Mouse (Mus musculus) testis, adult 2 months (tissue): Measurements from ENCODE around the gene Nr1h2. TPM values are rescaled to one million over a fixed set of nuclear protein-coding genes. Genes with fewer than 3 reads are reported as not detected.

Experiments
- H3K27ac ChIP-seq: fragments of 200-500 bp; 2 replicates; pipeline ENCODE4 v1.5.1; 2012; ENCODE audit warnings: low read depth, low read length; ENCODE audit not compliant: control insufficient read depth, insufficient read depth
- H3K27me3 ChIP-seq: fragments of 200-500 bp; 2 replicates; pipeline ENCODE4 v1.6.1; 2012; ENCODE audit warnings: mild to moderate bottlenecking, low read length, moderate library complexity; ENCODE audit not compliant: control insufficient read depth, insufficient read depth
- H3K36me3 ChIP-seq: fragments of 200-500 bp; 2 replicates; pipeline ENCODE4 v1.6.1; 2012; ENCODE audit warnings: mild to moderate bottlenecking, low read length; ENCODE audit not compliant: control insufficient read depth, insufficient read depth
- H3K4me1 ChIP-seq: fragments of 200-500 bp; 2 replicates; pipeline ENCODE4 v1.6.1; 2012; ENCODE audit warnings: low read length; ENCODE audit not compliant: control insufficient read depth, insufficient read depth
- H3K4me3 ChIP-seq: fragments of 200-500 bp; 2 replicates; pipeline ENCODE4 v1.5.1; 2012; ENCODE audit warnings: low read depth, mild to moderate bottlenecking, low read length, moderate library complexity, mixed read lengths; ENCODE audit not compliant: control insufficient read depth
- CTCF ChIP-seq: fragments of 200-500 bp; IDR thresholded peaks from 2 replicates; pipeline ENCODE4 v1.5.1; 2012; ENCODE audit warnings: low read depth, mild to moderate bottlenecking, inconsistent platforms, low read length, moderate library complexity; ENCODE audit not compliant: control insufficient read depth, insufficient read depth, insufficient replicate concordance
- POLR2A ChIP-seq: fragments of 200-500 bp; IDR thresholded peaks from 2 replicates; pipeline ENCODE4 v1.6.1; 2012; ENCODE audit warnings: low read depth, mild to moderate bottlenecking, inconsistent platforms, low read length, moderate library complexity; ENCODE audit not compliant: control insufficient read depth
- polyA plus RNA-seq: library from polyadenylated mRNA; depleted of rRNA; stranded (reverse); fragments of >200 nt; gene quantifications from 2 replicates; pipeline ENCODE4 v1.2.3, GENCODE M21; 2012

Nr1h2 gene
- polyA plus RNA-seq, 1 experiment: 72.1 TPM

DNA sequence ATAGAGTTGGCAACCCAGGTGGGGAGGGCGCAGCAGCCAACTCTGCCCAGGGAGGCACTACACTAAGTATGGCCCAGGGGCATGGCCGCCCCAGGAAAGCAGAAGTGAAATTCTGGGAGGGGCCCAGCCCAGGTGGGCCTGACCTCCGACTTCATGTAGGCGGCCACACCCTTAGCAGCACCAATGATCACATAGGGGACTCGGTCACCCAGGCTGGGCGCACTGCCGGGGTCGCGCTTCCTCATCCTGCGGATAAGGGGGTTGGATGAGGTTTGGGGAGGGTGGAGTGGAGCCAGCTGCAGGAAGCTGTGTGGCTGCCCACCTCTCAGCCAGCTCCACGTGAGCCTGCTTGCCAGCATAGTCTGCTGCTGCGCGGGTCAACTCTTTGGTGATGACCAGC, 19.5 kb downstream of the Nr1h2 start:
- no peak overlapping the region for H3K4me3 ChIP-seq
- peaks cover 2% of the 10 kb centered on the region; the same call in 1 of the 2 replicates for H3K4me1 ChIP-seq
- no peaks in the 10 kb centered on the region for H3K36me3 ChIP-seq
- H3K27ac ChIP-seq: no peak overlapping the region
- no peak for TF ChIP-seq POLR2A
- TF ChIP-seq CTCF: no peak
- no peaks in the 10 kb centered on the region for H3K27me3 ChIP-seq

DNA sequence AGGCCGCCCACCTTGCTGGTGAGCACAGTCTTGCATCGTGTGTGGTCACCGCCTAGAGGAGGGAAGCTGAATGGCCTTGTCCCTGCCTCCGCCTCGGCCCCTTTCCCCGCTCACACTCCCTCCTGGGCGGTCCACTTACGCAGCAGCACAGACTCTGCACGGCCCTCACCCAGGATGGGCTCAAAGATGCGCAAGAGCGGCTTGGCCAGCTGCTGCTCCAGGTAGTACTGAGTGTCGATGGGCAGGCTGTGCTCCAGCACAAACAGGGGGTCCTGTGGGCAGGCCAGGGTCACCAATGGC, 20.1 kb downstream of the Nr1h2 start:
- TF ChIP-seq CTCF: no peak
- TF ChIP-seq POLR2A: no peak

DNA sequence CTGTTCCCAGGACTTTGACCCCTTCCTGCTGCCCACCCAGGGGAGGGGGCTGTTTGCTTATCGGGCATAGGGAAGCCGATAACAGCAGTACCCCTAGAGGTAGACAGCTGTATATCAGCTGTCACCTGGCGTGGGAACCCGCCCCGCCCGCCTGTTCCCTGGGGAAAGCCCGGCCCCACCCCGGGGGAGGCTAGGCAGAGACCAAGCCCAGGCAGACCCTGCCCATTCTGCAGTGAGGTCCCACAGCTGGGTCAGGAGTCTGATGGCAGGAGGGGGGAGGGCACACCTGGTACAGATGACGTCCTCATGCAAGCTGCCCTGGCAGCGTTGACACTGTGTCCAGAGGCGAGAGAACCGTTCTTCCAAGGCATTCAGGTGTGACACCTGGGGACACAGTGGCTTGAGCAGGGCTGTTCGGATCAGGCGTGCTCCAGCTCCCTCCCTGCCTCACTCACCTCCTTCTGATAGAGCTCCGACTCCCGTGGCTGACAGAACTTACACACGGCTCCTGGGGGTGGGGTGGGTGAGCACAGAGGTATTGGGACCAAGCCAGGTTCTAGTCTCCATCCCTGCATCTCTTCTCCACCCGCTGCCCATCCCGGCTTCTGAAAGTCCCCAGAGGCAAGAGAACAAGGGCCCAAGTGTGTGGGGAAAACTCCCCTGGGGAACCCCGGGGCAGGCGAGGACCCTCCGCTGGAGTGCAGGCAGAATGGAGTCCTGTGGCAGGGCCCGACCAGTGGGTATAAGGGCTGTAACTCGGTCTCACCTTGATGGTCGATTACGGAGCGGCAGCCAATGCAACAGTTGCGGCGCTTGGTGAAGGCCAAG, 20.6 kb downstream of the Nr1h2 start:
- peaks cover 2% of the 10 kb centered on the region for H3K4me1 ChIP-seq
- TF ChIP-seq CTCF: no peak
- TF ChIP-seq POLR2A: no peak
- H3K4me3 ChIP-seq: no peak overlapping the region
- H3K36me3 ChIP-seq: no peaks in the 10 kb centered on the region
- H3K27me3 ChIP-seq: no peaks in the 10 kb centered on the region
- no peak overlapping the region for H3K27ac ChIP-seq

More for the DNA sequence above, 20.1 kb downstream of the Nr1h2 start:
- Histone ChIP-seq H3K27ac (no peak overlapping the region), H3K36me3 (no peaks in the 10 kb centered on the region), H3K4me3 (no peak overlapping the region), H3K4me1 (peaks cover 2% of the 10 kb centered on the region; the same call in 1 of the 2 replicates), H3K27me3 (no peaks in the 10 kb centered on the region)

DNA sequence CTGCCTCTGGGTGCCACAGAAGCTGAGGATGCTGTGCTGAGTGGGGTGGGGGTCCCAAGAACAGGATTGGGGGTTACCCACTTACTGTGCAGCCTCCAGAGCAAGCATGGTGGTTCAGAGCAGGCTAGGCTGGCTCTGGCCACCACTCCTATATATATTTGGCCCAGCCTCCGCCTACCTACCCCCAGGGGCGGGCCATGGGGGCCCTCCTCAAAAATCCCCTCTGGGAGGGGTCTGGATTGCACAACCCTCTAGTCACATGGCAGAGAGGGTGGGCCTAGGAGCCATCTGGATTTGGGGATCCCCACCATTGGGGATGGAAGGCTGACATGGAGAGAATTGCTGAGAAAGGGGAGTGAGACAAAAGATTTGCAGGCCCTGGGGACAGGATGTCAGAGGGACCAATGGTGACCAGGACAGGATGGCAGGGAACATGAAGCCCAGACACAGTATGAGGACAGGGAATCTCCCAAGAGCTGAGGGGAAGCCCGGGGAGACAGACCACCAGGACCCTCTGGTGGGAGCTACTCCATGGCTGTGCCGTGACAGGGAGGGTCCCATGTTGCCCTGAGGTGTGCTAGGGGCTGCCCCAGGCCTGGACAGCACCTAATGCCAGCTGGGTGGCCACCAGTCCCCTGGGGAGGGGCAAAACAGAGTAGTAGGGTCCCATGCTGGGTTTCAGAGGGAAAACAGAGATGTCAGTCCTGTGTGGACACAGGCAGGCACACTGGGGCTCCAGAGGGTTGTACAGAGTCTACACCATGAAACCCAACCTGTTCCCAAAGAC, 21.6 kb downstream of the Nr1h2 start, which contains the start of gene Spib:
Gene Spib (minus strand): TSS at position 126 of the 787 bp plus-strand sequence.
- Histone ChIP-seq H3K36me3 (no peaks in the 10 kb centered on the region), H3K4me3 (no peak within 1 kb of the TSS), H3K27me3 (no peaks in the 10 kb centered on the region), H3K4me1 (peaks cover 10% of the 10 kb centered on the region), H3K27ac (no peak within 1 kb of the TSS)
- TF ChIP-seq POLR2A (no peak), CTCF (no peak)

DNA sequence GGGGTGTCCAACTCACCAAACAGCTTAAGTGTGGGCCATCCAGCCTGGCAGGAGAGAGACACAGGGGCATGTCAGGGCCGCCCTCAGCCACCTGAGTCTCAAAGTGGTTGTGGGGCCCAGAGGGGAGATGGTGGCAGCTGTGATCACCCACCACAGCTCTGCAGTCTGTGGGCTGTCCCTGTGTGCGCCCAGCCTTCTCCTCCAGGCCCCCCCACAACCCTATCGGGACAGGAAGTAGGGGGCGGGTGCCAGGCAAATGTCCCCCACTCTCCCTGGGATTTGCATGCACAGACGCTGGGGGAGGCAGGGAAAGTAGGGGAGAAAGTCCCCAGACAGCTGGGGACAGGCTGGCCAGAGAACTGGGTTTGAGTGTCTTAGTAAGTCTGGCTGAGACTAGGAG, 22.5 kb downstream of the Nr1h2 start:
- Histone ChIP-seq H3K27me3 (no peaks in the 10 kb centered on the region), H3K4me3 (no peak overlapping the region), H3K27ac (no peak overlapping the region), H3K36me3 (no peaks in the 10 kb centered on the region), H3K4me1 (peaks cover 13% of the 10 kb centered on the region)
- TF ChIP-seq CTCF: no peak
- TF ChIP-seq POLR2A: no peak

DNA sequence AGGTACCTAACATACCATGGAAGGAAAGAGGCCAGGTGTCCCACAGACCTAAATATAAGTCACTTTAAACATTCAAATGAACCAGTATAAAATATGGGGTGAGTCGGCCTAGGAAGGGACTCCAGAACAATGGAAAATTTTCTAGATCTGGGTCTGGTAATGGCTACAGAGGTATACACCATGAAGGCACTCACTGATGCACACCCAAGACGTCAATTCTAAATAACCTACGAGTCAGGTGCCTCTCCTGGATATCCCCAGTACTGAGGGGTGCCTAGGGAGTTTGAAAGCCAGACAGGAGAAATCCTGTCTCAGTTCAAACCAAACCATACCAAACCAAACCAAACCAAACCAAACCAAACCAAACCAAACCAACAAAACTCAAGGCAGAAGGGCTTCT, 23.2 kb downstream of the Nr1h2 start:
- TF ChIP-seq POLR2A (no peak), CTCF (no peak)
- H3K36me3 ChIP-seq: no peaks in the 10 kb centered on the region
- peaks cover 13% of the 10 kb centered on the region for H3K4me1 ChIP-seq
- H3K27me3 ChIP-seq: no peaks in the 10 kb centered on the region
- no peak overlapping the region for H3K27ac ChIP-seq
- no peak overlapping the region for H3K4me3 ChIP-seq

DNA sequence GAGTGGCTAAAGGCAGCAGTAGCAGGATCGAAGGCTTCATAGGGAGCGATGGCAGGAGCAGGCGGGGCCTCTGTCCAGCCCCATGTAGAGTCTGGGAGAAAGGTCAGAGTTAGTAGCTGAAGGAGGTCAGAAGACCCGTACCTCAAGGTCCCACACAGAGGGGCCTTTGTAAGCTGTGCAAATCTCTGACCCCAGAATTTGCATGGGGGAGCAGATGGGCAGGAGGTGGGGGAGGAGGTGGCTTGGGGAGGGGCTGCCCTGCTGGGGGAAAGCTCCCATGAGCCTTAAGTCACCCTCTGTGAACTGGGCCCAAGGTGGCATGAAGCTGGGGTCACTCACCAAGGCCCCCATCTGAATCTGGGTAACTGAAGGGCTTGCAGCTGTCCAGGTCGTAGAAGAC, 24.2 kb downstream of the Nr1h2 start:
- no peak overlapping the region for H3K4me3 ChIP-seq
- no peak for TF ChIP-seq CTCF
- no peak overlapping the region for H3K27ac ChIP-seq
- peaks cover 17% of the 10 kb centered on the region for H3K4me1 ChIP-seq
- H3K27me3 ChIP-seq: no peaks in the 10 kb centered on the region
- no peaks in the 10 kb centered on the region for H3K36me3 ChIP-seq
